Mouse (Mus musculus) embryonic facial prominence, embryonic 14.5 days (tissue): Measurements from ENCODE around the gene Ppp1r16b. TPM values are rescaled to one million over a fixed set of nuclear protein-coding genes. Genes with fewer than 3 reads are reported as not detected.
A peak's percentile ranks its signal among the peaks of the same experiment; 100 is the strongest.

Experiments
- ATAC-seq: fragments of 200-750 bp; cut with Nextera tagmentation; 2 replicates; pipeline ENCODE4 v1.8.0; 2017; ENCODE audit warnings: low read depth, moderate number of reproducible peaks, moderate TSS enrichment
- DNase-seq: peaks from one replicate; pipeline ENCODE4 v3.0.0-alpha.2; 2015; ENCODE audit warnings: low spot score
- H3K27ac ChIP-seq: fragments of 300-500 bp; sonication (generic); replicated peaks from 2 replicates; pipeline ENCODE4 v1.5.1; 2014; ENCODE audit warnings: low read depth, mild to moderate bottlenecking, low read length, moderate library complexity
- H3K27me3 ChIP-seq: fragments of 300-500 bp; sonication (generic); replicated peaks from 2 replicates; pipeline ENCODE4 v1.6.1; 2014; ENCODE audit warnings: low read length; ENCODE audit not compliant: control insufficient read depth, insufficient read depth
- H3K36me3 ChIP-seq: fragments of 300-500 bp; sonication (generic); 2 replicates; pipeline ENCODE4 v1.6.1; 2014; ENCODE audit warnings: low read length, mixed read lengths; ENCODE audit not compliant: control insufficient read depth, insufficient read depth
- H3K4me1 ChIP-seq: fragments of 300-500 bp; sonication (generic); 2 replicates; pipeline ENCODE4 v1.6.1; 2014; ENCODE audit warnings: antibody characterized with exemption, low read length; ENCODE audit not compliant: control insufficient read depth, insufficient read depth
- H3K4me2 ChIP-seq: fragments of 300-500 bp; sonication (generic); 2 replicates; pipeline ENCODE4 v1.6.1; 2014; ENCODE audit warnings: low read depth, mild to moderate bottlenecking, low read length, moderate library complexity, mixed read lengths
- H3K4me3 ChIP-seq: fragments of 300-500 bp; sonication (generic); 2 replicates; pipeline ENCODE4 v1.5.1; 2014; ENCODE audit warnings: low read depth, mild to moderate bottlenecking, low read length
- H3K9ac ChIP-seq: fragments of 300-500 bp; sonication (generic); 2 replicates; pipeline ENCODE4 v1.6.1; 2014; ENCODE audit warnings: low read depth, mild to moderate bottlenecking, low read length, moderate library complexity, mixed read lengths
- H3K9me3 ChIP-seq: fragments of 300-500 bp; sonication (generic); 2 replicates; pipeline ENCODE4 v1.6.1; 2016; ENCODE audit warnings: low read length; ENCODE audit not compliant: control insufficient read depth
- whole genome bisulfite sequencing: fragments of 180-500 bp; shearing (Covaris S2); extraction: QIAGEN DNeasy Blood & Tissue Kit; methylation state at CpG from one replicate; pipeline ENCODE4 v1.1.7; 2014; 5-methylcytosine and 5-hydroxymethylcytosine counted together
- polyA plus RNA-seq: library from polyadenylated mRNA; unstranded; fragments of >200 nt; fragmentation: Nextera tagmentation; extraction: Ambion mirVana; gene quantifications from 2 replicates; pipeline ENCODE4 v1.2.1, GENCODE M21; 2014

Ppp1r16b gene
- polyA plus RNA-seq, 1 experiment from 2014 or later, result 4.3 TPM

GRCm38 (mm10) chr2:158705529-158705928, 40.3 kb downstream of the Ppp1r16b start:
- Histone ChIP-seq H3K36me3 (no peaks in the 10 kb centered on the region), H3K4me1 (no peaks in the 10 kb centered on the region), H3K9ac (no peak overlapping the region), H3K4me2 (no peak overlapping the region), H3K27ac (no peak overlapping the region), H3K9me3 (no peaks in the 10 kb centered on the region), H3K27me3 (no peaks in the 10 kb centered on the region), H3K4me3 (no peak overlapping the region)
- 85% methylated on average over 6 of the region's 6 CpGs for WGBS
- ATAC-seq (no peak), DNase-seq (no peak)

GRCm38 (mm10) chr2:158706704-158707408, 41.7 kb downstream of the Ppp1r16b start:
- no peaks in the 10 kb centered on the region for H3K9me3 ChIP-seq
- H3K4me2 ChIP-seq, result no peak overlapping the region
- no peak for DNase-seq
- H3K27ac ChIP-seq, result no peak overlapping the region
- no peaks in the 10 kb centered on the region for H3K27me3 ChIP-seq
- H3K4me1 ChIP-seq, result no peaks in the 10 kb centered on the region
- no peaks in the 10 kb centered on the region for H3K36me3 ChIP-seq
- H3K4me3 ChIP-seq, result no peak overlapping the region
- 83% methylated on average over 10 of the region's 10 CpGs for WGBS
- no peak for ATAC-seq
- H3K9ac ChIP-seq, result no peak overlapping the region

- Histone ChIP-seq H3K9ac (no peak overlapping the region), H3K4me3 (no peak overlapping the region), H3K4me1 (0 out of 2 replicates have a peak, but pooled peaks cover 4% of the 10 kb centered on the region), H3K9me3 (no peaks in the 10 kb centered on the region), H3K4me2 (no peak overlapping the region), H3K27me3 (no peaks in the 10 kb centered on the region), H3K36me3 (no peaks in the 10 kb centered on the region), H3K27ac (no peak overlapping the region)
- ATAC-seq (no peak), DNase-seq (no peak)
- 86% methylated on average over 12 of the region's 12 CpGs for WGBS
These were observed 42.9 kb downstream of the Ppp1r16b start for GRCm38 (mm10) chr2:158708121-158708520.

GRCm38 (mm10) chr2:158711929-158712751, 46.9 kb downstream of the Ppp1r16b start:
- H3K4me2 ChIP-seq, result 0 out of 2 replicates have a peak overlapping the region, but pooled peaks have one; percentile 3
- peak overlapping the region; percentile 24; the same call in 1 of the 2 replicates for H3K27ac ChIP-seq
- ATAC-seq, result peak; percentile 72; the same call in 1 of the 2 replicates
- H3K9ac ChIP-seq, result no peak overlapping the region
- peak; percentile 73 for DNase-seq
- no peaks in the 10 kb centered on the region for H3K27me3 ChIP-seq
- H3K36me3 ChIP-seq, result no peaks in the 10 kb centered on the region
- H3K4me3 ChIP-seq, result no peak overlapping the region
- 23% methylated on average over 12 of the region's 12 CpGs for WGBS
- no peaks in the 10 kb centered on the region for H3K9me3 ChIP-seq
- 0 out of 2 replicates have a peak, but pooled peaks cover 4% of the 10 kb centered on the region for H3K4me1 ChIP-seq

GRCm38 (mm10) chr2:158714826-158715225, 49.6 kb downstream of the Ppp1r16b start:
- WGBS, result 80% methylated on average over 6 of the region's 6 CpGs
- H3K9ac ChIP-seq, result no peak overlapping the region
- H3K4me2 ChIP-seq, result no peak overlapping the region
- DNase-seq (no peak), ATAC-seq (no peak)
- H3K27ac ChIP-seq, result no peak overlapping the region
- no peaks in the 10 kb centered on the region for H3K36me3 ChIP-seq
- H3K4me3 ChIP-seq, result no peak overlapping the region
- H3K27me3 ChIP-seq, result no peaks in the 10 kb centered on the region
- H3K4me1 ChIP-seq, result 0 out of 2 replicates have a peak, but pooled peaks cover 4% of the 10 kb centered on the region
- H3K9me3 ChIP-seq, result no peaks in the 10 kb centered on the region

GRCm38 (mm10) chr2:158716066-158716465, 50.9 kb downstream of the Ppp1r16b start:
- Histone ChIP-seq H3K4me1 (0 out of 2 replicates have a peak, but pooled peaks cover 4% of the 10 kb centered on the region), H3K27ac (no peak overlapping the region), H3K36me3 (no peaks in the 10 kb centered on the region), H3K9ac (no peak overlapping the region), H3K4me2 (no peak overlapping the region), H3K9me3 (no peaks in the 10 kb centered on the region), H3K27me3 (no peaks in the 10 kb centered on the region), H3K4me3 (no peak overlapping the region)
- DNase-seq (no peak), ATAC-seq (no peak)
- 17% methylated on average over 5 of the region's 5 CpGs for WGBS

GRCm38 (mm10) chr2:158717551-158718418, 52.6 kb downstream of the Ppp1r16b start:
- H3K27ac ChIP-seq, result no peak overlapping the region
- no peaks in the 10 kb centered on the region for H3K9me3 ChIP-seq
- no peak overlapping the region for H3K4me3 ChIP-seq
- H3K36me3 ChIP-seq, result no peaks in the 10 kb centered on the region
- no peak overlapping the region for H3K9ac ChIP-seq
- no peak for ATAC-seq
- DNase-seq, result no peak
- H3K4me1 ChIP-seq, result no peaks in the 10 kb centered on the region
- no peaks in the 10 kb centered on the region for H3K27me3 ChIP-seq
- WGBS, result 80% methylated on average over 5 of the region's 5 CpGs
- no peak overlapping the region for H3K4me2 ChIP-seq
